Mouse (Mus musculus): ENCODE measurements around the gene Mtrr.

The Mtrr gene

DNA sequence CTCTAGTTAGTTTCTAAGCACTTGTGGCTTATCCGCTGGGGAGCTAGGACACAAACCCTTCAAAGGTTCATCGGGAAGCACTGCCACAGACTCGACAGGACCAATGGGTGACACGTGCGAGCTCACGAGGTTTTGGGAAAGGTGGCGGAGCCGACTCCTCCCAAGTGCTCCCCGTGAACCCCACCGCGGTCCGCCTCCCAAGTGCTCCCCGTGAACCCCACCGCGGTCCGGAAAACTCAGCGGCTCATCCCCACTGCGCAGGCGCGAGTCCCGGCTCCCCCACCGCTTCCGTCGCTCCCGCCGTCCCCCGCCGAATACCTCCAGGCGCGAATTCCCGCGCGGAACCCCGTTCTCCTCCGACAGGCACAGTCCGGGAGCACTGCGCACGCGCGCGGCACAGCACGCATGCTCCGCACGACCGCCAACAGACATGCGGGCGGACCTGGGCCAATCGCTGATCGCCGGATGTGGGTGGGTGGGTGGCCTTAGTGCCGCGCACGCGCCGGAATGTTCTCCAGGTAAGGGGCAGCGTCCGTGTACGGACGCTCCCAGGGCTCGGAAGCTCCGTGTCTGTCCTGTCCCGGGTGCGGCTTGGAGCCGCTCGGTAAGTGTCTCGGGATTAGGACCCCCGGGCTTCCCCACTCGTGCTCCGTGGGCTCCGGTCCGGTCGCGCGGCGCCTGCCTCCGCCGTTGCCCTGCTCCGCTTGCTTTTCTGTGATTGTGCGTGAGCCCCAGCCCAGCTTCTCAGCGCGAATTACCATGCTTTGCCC, at the start of gene Mtrr, which contains the start of gene Fastkd3:
Gene Mtrr, minus strand, starts transcription at position 403 of the 770 bp plus-strand sequence.
Gene Fastkd3, plus strand, starts transcription at position 488 of the 770 bp plus-strand sequence.
- DNase-seq (ENCODE audit: low read depth, low spot score): peak; percentile 98

DNA sequence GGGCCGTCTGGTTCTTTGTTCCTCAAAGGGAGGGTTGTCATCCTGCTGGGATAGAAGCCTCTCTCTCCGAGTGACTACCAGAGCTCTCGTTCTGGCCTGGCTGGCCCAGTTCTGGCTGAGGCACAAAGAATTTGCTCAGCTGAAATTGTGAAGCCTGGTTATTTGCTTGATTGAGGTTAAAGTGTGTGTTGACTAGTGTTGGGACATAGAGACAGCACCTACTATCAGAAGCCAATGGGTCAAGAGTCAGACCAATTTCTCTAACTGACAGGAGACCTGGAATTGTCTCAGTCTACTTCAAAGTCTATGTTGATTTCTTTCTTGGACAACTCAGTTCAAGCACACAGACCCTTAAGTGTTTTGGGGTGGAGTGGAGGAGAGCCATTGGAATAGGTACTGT, 45.1 kb upstream of the Mtrr start:
- DNase-seq (ENCODE audit: low read depth, low spot score): no peak

- no peak for DNase-seq (ENCODE audit: low read depth, low spot score)
These were observed 40.8 kb upstream of the Mtrr start for GRCm38 (mm10) chr13:68622792-68623191.

DNA sequence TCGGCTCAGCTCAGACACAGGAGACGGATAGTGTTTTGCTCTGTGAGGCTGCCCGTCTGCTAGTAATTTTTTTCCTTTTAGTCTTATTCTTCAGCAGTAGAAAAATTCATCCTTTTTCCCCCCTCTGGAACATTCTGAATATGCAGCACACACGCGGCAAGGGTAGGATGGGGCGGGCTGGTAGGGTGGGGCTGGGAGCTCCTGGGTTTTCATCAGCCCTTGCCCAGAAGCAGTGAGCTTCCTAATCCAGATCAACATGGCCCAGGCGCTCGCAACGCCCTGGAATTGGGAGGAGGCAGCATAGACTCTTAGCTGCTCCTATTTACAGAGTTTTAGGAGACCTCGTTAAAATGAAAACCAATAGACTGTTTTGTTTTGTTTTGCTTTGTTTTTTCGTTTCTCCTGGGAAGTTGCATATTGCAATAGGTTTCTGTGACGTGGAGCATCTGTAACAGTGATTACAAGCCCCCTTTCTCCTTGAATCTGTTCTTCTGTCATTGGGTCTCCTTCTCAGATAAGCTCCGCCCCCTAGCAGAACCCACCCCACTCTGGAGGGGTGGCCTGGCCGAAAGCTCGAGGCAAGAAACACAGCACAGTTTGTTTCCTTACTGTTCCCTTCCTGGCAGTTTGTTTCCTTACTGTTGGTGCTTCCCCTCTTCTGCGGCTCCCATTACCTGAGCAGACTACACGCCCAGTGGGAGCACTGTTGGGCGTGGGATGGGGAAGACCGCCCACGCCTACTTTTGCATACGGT, 25.9 kb upstream of the Mtrr start:
- DNase-seq (ENCODE audit: low read depth, low spot score): no peak

- peak; percentile 9 for DNase-seq (ENCODE audit: low read depth, low spot score)
These were observed 23.8 kb upstream of the Mtrr start for GRCm38 (mm10) chr13:68605689-68606126.

DNA sequence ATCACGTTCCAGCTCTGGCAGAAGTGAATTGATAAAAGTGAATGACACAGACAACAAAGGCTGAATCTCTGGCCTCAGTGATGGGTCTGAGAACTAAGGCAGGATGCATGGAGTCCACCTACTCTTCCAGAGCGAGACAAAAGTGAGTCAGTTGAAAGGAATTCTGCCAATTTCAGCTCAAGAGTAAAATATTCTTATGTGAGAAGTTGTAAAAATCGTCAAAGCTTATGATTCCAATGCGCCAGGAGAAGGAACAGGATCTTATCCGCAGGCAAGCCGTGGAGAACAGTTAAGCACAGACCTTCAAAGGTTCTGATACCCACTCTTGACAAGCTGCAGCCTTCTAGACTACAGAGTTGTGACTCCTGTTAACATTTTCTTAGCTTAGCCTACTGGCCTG, 21.1 kb upstream of the Mtrr start:
- DNase-seq (ENCODE audit: low read depth, low spot score): no peak

DNA sequence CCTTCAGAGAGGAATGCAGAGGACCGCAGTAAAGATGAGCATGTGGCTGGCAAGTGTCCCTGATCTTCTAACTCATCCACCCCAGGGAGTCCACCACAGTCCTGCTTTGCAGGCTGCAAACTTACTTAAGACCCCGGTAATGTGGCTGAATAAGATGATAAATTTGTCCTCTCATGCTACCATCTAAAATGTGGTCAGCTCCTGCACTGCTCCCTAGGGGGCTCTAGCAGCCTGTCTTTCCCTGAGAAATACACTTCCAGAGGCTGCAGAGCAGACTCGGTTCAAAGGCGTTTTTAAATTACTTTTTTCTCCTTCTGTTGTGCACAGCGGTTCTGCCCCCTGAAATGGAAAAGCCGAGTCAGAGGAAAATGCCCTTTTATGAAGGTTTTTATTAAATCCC, 19.2 kb upstream of the Mtrr start:
- no peak for DNase-seq (ENCODE audit: low read depth, low spot score)

DNA sequence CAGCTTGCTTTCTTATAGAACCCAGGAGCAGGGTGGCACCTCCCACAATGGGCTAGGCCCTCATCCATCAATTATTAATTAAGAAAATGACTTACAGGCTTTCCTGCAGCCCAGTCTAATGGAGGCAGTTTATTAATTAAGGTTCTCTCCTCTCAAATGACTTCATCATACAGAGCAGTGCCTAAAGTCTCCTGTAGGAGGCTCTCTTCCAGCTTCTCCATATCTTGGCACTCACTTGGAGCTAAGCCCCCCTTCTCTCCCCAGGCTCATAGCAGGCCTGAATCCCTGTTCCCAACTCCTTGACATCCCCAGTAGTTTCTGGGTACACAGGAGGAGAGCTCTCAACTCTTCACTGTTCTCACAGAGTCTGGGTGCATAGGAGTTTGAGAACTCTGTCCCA, 17.0 kb upstream of the Mtrr start:
- DNase-seq (ENCODE audit: low read depth, low spot score): no peak

DNA sequence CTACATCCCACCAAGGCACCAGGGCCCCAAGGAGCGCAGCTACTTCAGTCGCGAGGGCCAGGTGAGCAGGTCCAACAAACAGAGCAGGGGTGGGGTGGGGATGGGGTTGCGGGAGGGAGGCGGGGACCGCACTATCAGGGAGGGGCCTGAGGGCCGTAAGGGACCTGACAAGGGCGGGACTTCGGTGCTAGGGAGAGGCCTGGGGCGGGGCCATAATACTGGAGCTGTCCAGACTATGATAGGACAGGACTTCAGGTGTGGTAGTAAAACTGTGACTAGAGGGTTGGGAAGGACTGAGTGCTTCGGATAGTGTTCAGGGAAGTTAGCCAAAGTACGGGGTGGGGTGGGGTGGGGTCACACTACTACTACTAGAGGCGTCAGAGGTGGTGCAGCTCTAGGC, 15.7 kb upstream of the Mtrr start:
- no peak for DNase-seq (ENCODE audit: low read depth, low spot score)

- no peak for DNase-seq (ENCODE audit: low read depth, low spot score)
These were observed 15.2 kb upstream of the Mtrr start, which contains the start of gene 1700001L19Rik for GRCm38 (mm10) chr13:68597199-68597598. TSS of gene 1700001L19Rik (plus strand) at chr13:68597421.

DNA sequence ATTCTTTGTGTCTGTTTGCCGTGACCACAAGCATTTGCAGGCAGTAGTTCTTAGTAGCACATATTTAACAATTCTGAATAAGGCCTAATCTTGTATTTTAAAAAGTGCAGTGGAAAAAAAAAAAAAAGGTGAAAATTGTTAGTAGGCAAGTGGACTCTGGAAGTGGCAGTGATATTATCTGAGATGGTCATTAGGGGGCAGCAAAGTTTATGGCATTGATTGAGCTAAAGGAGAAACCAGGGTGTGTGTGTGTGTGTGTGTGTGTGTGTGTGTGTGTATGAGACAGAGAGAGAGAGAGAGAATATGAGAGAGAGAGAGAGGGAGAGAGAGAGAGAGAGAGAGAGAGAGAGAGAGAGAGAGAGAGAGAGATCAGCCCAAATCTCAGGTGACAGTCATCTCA, 11.8 kb upstream of the Mtrr start:
- peak; percentile 13 for DNase-seq (ENCODE audit: low read depth, low spot score)

- DNase-seq (ENCODE audit: low read depth, low spot score): peak; percentile 18
These were observed 6.4 kb upstream of the Mtrr start for GRCm38 (mm10) chr13:68588352-68588751.

DNA sequence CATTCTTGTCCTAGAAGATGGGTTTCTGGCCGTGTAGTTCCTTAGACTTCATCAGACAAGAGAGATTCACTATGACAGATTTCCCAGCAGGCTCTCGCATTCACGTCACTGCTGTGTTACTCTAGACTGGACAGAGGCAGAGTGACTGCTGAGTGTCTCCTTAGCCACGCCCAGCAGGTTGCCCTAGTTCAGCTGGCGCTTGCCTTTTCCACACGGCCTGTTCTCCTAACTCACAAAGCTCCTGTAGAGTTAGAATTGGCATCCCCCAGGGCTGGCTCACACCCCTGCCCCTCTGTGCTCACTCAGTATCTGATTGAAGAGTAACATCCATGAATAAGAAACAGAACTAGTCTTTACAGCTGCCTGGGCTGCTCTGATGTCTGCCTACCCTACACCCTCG, 3.5 kb upstream of the Mtrr start:
- DNase-seq (ENCODE audit: low read depth, low spot score): no peak

GRCm38 (mm10) chr13:68583961-68584360, 2.0 kb upstream of the Mtrr start:
- no peak for DNase-seq (ENCODE audit: low read depth, low spot score)

DNA sequence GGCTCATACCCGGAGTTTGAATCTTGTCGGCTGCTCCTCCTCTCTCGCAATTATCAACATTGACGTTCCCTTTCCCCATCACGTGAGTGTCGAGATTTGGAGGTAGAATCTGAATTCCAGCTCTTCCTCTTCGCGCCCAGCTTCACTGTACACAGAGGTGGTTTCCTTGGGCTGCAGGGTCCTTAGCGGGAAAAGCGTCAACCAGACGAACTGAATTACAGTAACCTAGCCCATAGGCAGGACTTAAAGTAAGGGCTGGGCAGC, 500 bp upstream of the Mtrr start:
- no peak for DNase-seq (ENCODE audit: low read depth, low spot score)

- DNase-seq (ENCODE audit: low read depth, low spot score): peak; percentile 61
These were observed 736 bp downstream of the Mtrr start for GRCm38 (mm10) chr13:68581086-68581740.

GRCm38 (mm10) chr13:68577945-68578344, 4.0 kb downstream of the Mtrr start:
- no peak for DNase-seq (ENCODE audit: low read depth, low spot score)

DNA sequence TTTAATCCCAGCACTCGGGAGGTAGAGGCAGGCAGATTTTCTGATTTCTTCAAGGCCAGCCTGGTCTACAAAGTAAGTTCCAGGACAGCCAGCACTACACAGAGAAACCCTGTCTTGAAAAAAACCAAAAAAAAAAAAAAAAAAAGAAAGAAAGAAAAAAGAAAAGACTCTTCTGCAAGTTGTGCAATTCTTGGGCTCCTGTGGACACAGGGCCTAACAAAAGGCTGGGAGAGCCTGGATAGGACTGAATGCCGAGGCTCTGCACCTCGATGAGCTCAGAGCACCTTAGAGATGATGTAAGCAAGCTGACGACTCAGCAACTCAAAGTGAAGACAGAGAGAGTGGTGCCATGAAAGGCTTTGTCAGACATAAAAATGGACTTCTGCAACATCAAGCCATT, 7.6 kb downstream of the Mtrr start:
- DNase-seq (ENCODE audit: low read depth, low spot score): no peak

- DNase-seq (ENCODE audit: low read depth, low spot score): no peak
These were observed 8.7 kb downstream of the Mtrr start for GRCm38 (mm10) chr13:68572966-68573913.

DNA sequence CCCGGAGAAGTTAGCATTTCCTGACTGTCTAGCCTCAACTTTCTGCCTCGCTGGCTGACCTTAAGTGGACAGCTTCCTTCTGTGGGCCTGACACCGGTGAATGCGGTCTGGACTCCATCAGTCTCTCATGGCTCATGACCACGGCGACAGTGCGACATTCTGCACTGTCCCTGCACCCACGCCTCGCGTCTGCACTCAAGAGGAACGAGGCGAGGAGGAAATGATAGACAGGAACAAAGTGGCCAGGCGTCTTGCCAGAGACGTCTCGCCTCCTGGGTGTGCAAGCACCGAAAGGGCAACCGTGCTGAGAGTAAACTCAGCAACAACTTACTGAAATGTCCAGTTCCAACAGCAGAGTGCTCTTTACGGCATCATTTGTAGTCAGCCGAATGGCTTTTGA, 9.7 kb downstream of the Mtrr start:
- DNase-seq (ENCODE audit: low read depth, low spot score): no peak

DNA sequence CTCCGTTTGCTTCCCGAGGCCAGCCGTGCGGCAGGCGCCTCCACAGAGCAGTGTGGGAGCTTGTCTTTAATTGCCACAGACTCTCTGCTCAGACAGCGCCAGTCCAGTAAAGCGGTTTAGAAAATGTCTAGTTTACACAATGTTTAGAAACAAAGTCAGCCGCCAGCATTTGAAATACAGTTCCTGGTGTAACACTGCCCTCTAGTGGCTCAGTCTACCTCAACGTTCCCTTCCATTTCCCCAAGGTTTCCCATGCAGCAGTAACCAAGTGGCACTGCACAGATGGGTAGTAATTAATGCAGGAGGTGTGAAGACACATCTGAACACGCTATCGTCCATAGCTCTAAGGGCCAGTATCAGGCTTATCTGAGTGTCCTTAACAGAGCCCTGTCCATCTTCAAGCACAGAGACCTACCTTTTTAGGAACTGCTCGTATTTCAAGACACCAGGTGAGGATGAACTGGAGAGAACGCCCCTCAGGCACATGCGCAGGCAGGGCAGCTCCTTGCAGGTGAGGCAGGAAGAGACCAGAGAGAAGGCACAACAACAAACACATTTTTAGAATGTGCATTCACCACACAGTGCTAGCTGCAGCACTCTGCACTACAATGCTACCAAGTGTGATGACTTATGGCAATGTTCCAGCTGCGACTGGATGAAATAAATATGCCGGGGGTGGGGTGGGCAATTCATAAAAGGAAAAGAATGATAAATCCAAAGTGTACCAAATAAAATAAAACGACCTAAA, 12.2 kb downstream of the Mtrr start:
- peak; percentile 68 for DNase-seq (ENCODE audit: low read depth, low spot score)

Measured in CD4-positive, CD25-positive, alpha-beta regulatory T cell, adult 2 months (primary cell).